Mouse (Mus musculus) kidney, postnatal 0 days (tissue): ENCODE measurements around the gene Pappa. TPM values are rescaled to one million over a fixed set of nuclear protein-coding genes. Genes with fewer than 3 reads are reported as not detected.

ENCODE experiments used
- ATAC-seq: fragments of 200-750 bp; cut with Nextera tagmentation; replicated peaks from 2 replicates; pipeline ENCODE4 v1.8.0; 2017; ENCODE audit warnings: low read depth, moderate number of reproducible peaks, moderate TSS enrichment, moderate library complexity; ENCODE audit not compliant: low FRiP score
- DNase-seq: peaks from one replicate; pipeline ENCODE4 v3.0.0-alpha.2; 2016; ENCODE audit warnings: low spot score
- H3K27ac ChIP-seq: fragments of 300-500 bp; sonication (generic); 2 replicates; pipeline ENCODE4 v1.5.1; 2014; ENCODE audit warnings: mild to moderate bottlenecking
- H3K27me3 ChIP-seq: fragments of 300-500 bp; sonication (generic); 2 replicates; pipeline ENCODE4 v1.6.1; 2014; ENCODE audit warnings: low read length, mixed read lengths; ENCODE audit not compliant: insufficient read depth
- H3K36me3 ChIP-seq: fragments of 300-500 bp; sonication (generic); 2 replicates; pipeline ENCODE4 v1.6.1; 2014; ENCODE audit warnings: low read length, mixed read lengths; ENCODE audit not compliant: insufficient read depth
- H3K4me1 ChIP-seq: fragments of 300-500 bp; sonication (generic); replicated peaks from 2 replicates; pipeline ENCODE4 v1.6.1; 2014; ENCODE audit warnings: antibody characterized with exemption, low read length, mixed read lengths; ENCODE audit not compliant: insufficient read depth
- H3K4me2 ChIP-seq: fragments of 300-500 bp; sonication (generic); 2 replicates; pipeline ENCODE4 v1.6.1; 2014; ENCODE audit warnings: mild to moderate bottlenecking, low read length, moderate library complexity, mixed read lengths
- H3K4me3 ChIP-seq: fragments of 300-500 bp; sonication (generic); replicated peaks from 2 replicates; pipeline ENCODE4 v1.5.1; 2014; ENCODE audit warnings: low read depth, low read length
- H3K9ac ChIP-seq: fragments of 300-500 bp; sonication (generic); 2 replicates; pipeline ENCODE4 v1.6.1; 2014; ENCODE audit warnings: low read depth, low read length
- H3K9me3 ChIP-seq: fragments of 300-500 bp; sonication (generic); replicated peaks from 2 replicates; pipeline ENCODE4 v1.6.1; 2016; ENCODE audit warnings: low read length, inconsistent platforms, mixed read lengths
- CTCF ChIP-seq: IDR thresholded peaks from 2 replicates; pipeline ENCODE4 v1.5.1; 2016; ENCODE audit warnings: antibody characterized with exemption, low read depth, mild to moderate bottlenecking, moderate library complexity
- WGBS: fragments of 180-500 bp; shearing (Covaris S2); extraction: QIAGEN DNeasy Blood & Tissue Kit; methylation state at CpG from one replicate; pipeline ENCODE4 v1.1.7; 2014; 5-methylcytosine and 5-hydroxymethylcytosine counted together
- polyA plus RNA-seq: library from polyadenylated mRNA; unstranded; fragments of >200 nt; fragmentation: Nextera tagmentation; extraction: Ambion mirVana; gene quantifications from 2 replicates; pipeline ENCODE4 v1.2.1, GENCODE M21; 2015

Pappa gene
- polyA plus RNA-seq, 1 experiment from 2014 or later: 1.7 TPM

DNA sequence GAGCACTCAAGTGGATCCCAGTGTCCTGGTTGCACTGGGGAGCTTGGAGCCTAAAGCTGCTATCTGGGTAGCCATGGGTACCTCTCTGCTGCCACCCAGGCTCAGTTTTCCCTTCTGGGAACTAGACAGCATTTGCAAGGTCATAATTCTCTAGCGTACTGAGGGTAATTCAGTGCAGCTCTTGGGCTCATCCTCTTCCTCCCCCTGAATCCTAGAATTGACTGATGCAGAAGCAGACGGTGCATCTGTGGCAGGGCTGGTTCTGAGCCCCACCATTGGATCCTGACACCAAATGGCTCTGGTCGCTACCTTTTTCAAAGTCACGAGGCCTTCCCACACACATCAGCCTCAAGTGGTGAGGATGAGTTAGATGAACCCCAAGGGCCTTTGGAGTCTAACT is 121.0 kb downstream of the Pappa start:
- DNase-seq: no peak

DNA sequence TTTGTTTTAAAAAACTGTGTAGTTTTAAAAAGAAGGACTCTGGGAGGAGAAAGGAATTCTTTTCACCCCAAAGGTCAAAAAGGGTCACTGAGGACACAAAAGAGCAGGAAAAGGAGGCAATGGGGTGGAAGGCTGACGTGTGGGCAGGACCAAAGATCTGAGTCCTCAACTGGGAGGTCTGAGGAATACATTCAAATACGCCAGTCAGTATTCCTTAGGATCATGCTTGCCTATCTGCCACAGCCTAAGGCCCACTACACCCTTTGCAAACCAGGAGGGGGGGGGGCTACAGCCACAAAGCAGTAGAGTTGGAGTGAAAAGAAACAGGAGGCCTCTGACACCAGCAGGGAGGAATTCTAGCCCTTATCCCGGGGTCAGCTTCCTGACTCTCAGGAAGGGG is 121.5 kb downstream of the Pappa start:
- Histone ChIP-seq H3K27me3 (no peaks in the 10 kb centered on the region), H3K36me3 (no peaks in the 10 kb centered on the region)
- 58% methylated on average over 3 of the region's 3 CpGs for WGBS

More for the DNA sequence above, 121.0 kb downstream of the Pappa start:
- no peaks in the 10 kb centered on the region; the same call in 1 of the 2 replicates for H3K4me1 ChIP-seq
- no peaks in the 10 kb centered on the region for H3K9me3 ChIP-seq
- no peaks in the 10 kb centered on the region for H3K36me3 ChIP-seq
- TF ChIP-seq CTCF: no peak
- no peak overlapping the region for H3K4me3 ChIP-seq
- no peaks in the 10 kb centered on the region for H3K27me3 ChIP-seq
- 57% methylated on average over 4 of the region's 4 CpGs for WGBS
- no peak overlapping the region for H3K9ac ChIP-seq
- H3K27ac ChIP-seq: no peak overlapping the region
- no peak overlapping the region for H3K4me2 ChIP-seq
- ATAC-seq: no peak

GRCm38 (mm10) chr4:65252193-65252592 is 128.2 kb downstream of the Pappa start:
- H3K4me1 ChIP-seq: no peaks in the 10 kb centered on the region
- 6% methylated on average over 8 of the region's 8 CpGs for WGBS
- H3K9me3 ChIP-seq: no peaks in the 10 kb centered on the region
- no peak overlapping the region for H3K9ac ChIP-seq
- 0 out of 2 replicates have a peak, but pooled peaks have one; percentile 6 for TF ChIP-seq CTCF
- H3K27ac ChIP-seq: no peak overlapping the region
- H3K4me3 ChIP-seq: no peak overlapping the region
- H3K27me3 ChIP-seq: no peaks in the 10 kb centered on the region
- H3K36me3 ChIP-seq: no peaks in the 10 kb centered on the region
- ATAC-seq: no peak
- DNase-seq: peak; percentile 41
- H3K4me2 ChIP-seq: no peak overlapping the region

More for the DNA sequence above, 121.5 kb downstream of the Pappa start:
- Histone ChIP-seq H3K4me1 (no peaks in the 10 kb centered on the region; the same call in 1 of the 2 replicates), H3K4me3 (no peak overlapping the region), H3K9me3 (no peaks in the 10 kb centered on the region), H3K9ac (no peak overlapping the region), H3K27ac (no peak overlapping the region), H3K4me2 (no peak overlapping the region)
- TF ChIP-seq CTCF: no peak
- ATAC-seq: no peak
- no peak for DNase-seq

DNA sequence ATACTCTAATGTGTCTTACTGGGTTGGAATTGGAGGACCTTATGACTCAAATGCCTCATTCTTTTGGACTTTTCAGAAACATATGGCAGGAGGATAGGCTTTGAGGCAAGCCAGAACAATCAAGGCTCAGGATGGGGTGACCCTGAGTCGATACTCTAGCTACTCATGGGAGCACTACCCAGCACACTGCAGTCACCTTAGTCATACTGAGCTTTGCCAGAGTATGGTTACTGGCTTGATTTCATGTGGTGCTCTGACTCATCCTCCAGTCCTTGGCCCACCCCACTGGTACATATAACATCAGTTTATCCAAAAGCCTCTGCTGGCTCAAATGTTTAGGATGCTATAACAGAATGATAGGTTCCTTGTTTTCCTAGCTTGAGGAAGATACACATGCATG is 130.1 kb downstream of the Pappa start:
- ATAC-seq (no peak), DNase-seq (no peak)
- H3K9ac ChIP-seq: no peak overlapping the region
- H3K4me2 ChIP-seq: no peak overlapping the region
- no peak overlapping the region for H3K27ac ChIP-seq
- H3K4me1 ChIP-seq: no peaks in the 10 kb centered on the region
- H3K36me3 ChIP-seq: no peaks in the 10 kb centered on the region
- no peak for TF ChIP-seq CTCF
- 91% methylated on average over 1 of the region's 1 CpGs for WGBS
- no peaks in the 10 kb centered on the region for H3K27me3 ChIP-seq
- no peaks in the 10 kb centered on the region for H3K9me3 ChIP-seq
- no peak overlapping the region for H3K4me3 ChIP-seq

DNA sequence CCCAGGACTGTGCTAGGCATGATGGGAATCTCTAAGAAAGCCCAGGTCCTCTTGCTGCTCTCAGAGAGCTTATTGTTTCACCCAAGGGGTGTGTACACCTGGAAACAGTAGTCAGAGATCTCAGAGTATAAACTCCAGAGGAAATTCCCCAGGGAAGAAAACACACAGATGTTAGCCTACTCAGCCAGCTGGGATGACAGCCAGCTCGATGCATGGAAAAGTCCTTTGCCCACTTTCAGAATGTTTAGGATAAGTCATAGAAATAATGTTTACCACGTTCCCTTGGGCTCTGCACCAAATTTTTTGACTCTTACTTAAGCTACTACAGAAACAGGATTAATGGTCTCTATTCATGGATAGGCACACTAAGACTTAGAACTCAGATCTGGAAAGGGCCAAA is 143.1 kb downstream of the Pappa start:
- Histone ChIP-seq H3K4me1 (no peaks in the 10 kb centered on the region), H3K4me2 (no peak overlapping the region), H3K36me3 (no peaks in the 10 kb centered on the region), H3K9ac (no peak overlapping the region), H3K27ac (no peak overlapping the region), H3K9me3 (no peaks in the 10 kb centered on the region), H3K4me3 (no peak overlapping the region), H3K27me3 (no peaks in the 10 kb centered on the region)
- no peak for TF ChIP-seq CTCF
- DNase-seq (no peak), ATAC-seq (no peak)
- 62% methylated on average over 2 of the region's 2 CpGs for WGBS

- 83% methylated on average over 2 of the region's 2 CpGs for WGBS
- DNase-seq: no peak
- H3K4me2 ChIP-seq: no peak overlapping the region
- no peaks in the 10 kb centered on the region for H3K9me3 ChIP-seq
- no peaks in the 10 kb centered on the region for H3K4me1 ChIP-seq
- no peak overlapping the region for H3K4me3 ChIP-seq
- TF ChIP-seq CTCF: no peak
- no peak for ATAC-seq
- no peak overlapping the region for H3K27ac ChIP-seq
- no peaks in the 10 kb centered on the region for H3K36me3 ChIP-seq
- no peak overlapping the region for H3K9ac ChIP-seq
- H3K27me3 ChIP-seq: no peaks in the 10 kb centered on the region
These were observed 146.0 kb downstream of the Pappa start for GRCm38 (mm10) chr4:65269996-65270395.

GRCm38 (mm10) chr4:65272295-65272694 is 148.3 kb downstream of the Pappa start:
- Histone ChIP-seq H3K27ac (no peak overlapping the region), H3K4me1 (no peaks in the 10 kb centered on the region), H3K9me3 (no peaks in the 10 kb centered on the region), H3K36me3 (no peaks in the 10 kb centered on the region), H3K27me3 (no peaks in the 10 kb centered on the region), H3K4me3 (no peak overlapping the region), H3K9ac (no peak overlapping the region), H3K4me2 (no peak overlapping the region)
- ATAC-seq (no peak), DNase-seq (peak; percentile 18)
- WGBS: 35% methylated on average over 4 of the region's 4 CpGs
- TF ChIP-seq CTCF: no peak
